In genomic region chr12:105832541-105832940, GRCm38 (mm10) we compare ENCODE assay signal across 20 mouse cellular contexts. TPM values are rescaled to one million over a fixed set of nuclear protein-coding genes. Genes with fewer than 3 reads are reported as not detected.
DNase-seq lines count a peak whose midpoint lies in the region; TF ChIP-seq lines count a peak whose summit lies in the region.
"Had no signal": no experiment of that assay in that cellular context is flagged by ENCODE, and none has a peak within 500 bp of the region (broad histone marks: within the 10 kb centered on the region; RNA-seq: fewer than 3 reads in every experiment).

No protein-coding gene starts in this region.

- intact Hi-C loops in left cerebral cortex, postnatal 36 days (cut with DNase I): no loop called here
- intact Hi-C loops in left cerebral cortex, postnatal 10 days (cut with DNase I): no loop called here

- H3K4me3 ChIP-seq in layer of hippocampus, adult 2 months: no peak overlapping the region
- no peak overlapping the region for H3K4me3 ChIP-seq in cortical plate, adult 2 months (ENCODE audit: insufficient read depth, low read length)
- H3K4me3 ChIP-seq: embryonic facial prominence, embryonic 12.5 days; forebrain, embryonic 15.5 days; heart, embryonic 10.5 days; hindbrain, embryonic 13.5 days had no signal

- DNase-seq in layer of hippocampus, adult 2 months (ENCODE audit: low spot score in 2 of 2): no peak
- no peak for DNase-seq in layer of hippocampus, adult 9-10 months (ENCODE audit: low spot score)
- peak; percentile 35 to 44 for DNase-seq in left cerebral cortex, postnatal 36 days (ENCODE audit: low spot score in 2 of 2)
- DNase-seq in left cerebral cortex, postnatal 10 days (ENCODE audit: extremely low spot score in 1 of 2, low spot score in 2 of 2): no peak
- peak; percentile 73 for DNase-seq in brain, adult 2 months (ENCODE audit: low read depth, low spot score)
- no peak for DNase-seq in ovary, postnatal 14 days (ENCODE audit: low spot score)
- DNase-seq: adrenal gland, adult 2 months; adrenal gland, postnatal 25 days; cerebellum, adult 2 months; cerebellum, postnatal 10 days; embryo, embryonic 11 days; gastrocnemius, postnatal 36 days; heart, adult 18-20 months; heart, postnatal 10 days had no signal

- peak overlapping the region; percentile 59 for H3K27ac ChIP-seq in layer of hippocampus, adult 2 months
- peak overlapping the region; percentile 3; the same call in 1 of the 2 replicates for H3K27ac ChIP-seq in cortical plate, adult 2 months (ENCODE audit: insufficient read depth, low read length)
- H3K27ac ChIP-seq: embryonic facial prominence, embryonic 12.5 days; forebrain, embryonic 15.5 days; heart, embryonic 10.5 days; hindbrain, embryonic 13.5 days; hindbrain, postnatal 0 days had no signal

- no peak for TF ChIP-seq POLR2A in cortical plate, adult 2 months (IDR thresholded peaks at IDR 0.05; ENCODE audit: extremely low read depth, insufficient read depth, low read length)

- H3K4me1 ChIP-seq in cortical plate, adult 2 months (ENCODE audit: control insufficient read depth, insufficient read depth, low read length): peaks cover 9% of the 10 kb centered on the region
- H3K4me1 ChIP-seq: embryonic facial prominence, embryonic 12.5 days; heart, embryonic 10.5 days had no signal

- no peak for TF ChIP-seq CTCF in layer of hippocampus, adult 2 months (conservative IDR thresholded peaks at IDR 0.05)
- no peak for TF ChIP-seq CTCF in cortical plate, adult 2 months (IDR thresholded peaks at IDR 0.05; ENCODE audit: extremely low read depth, insufficient read depth, low read length)

RNA-seq across cellular contexts. Expression of gene Papola, which starts 48.0 kb away (rescaled TPM):
- 100 to 1,000 TPM; 156 to 163 TPM for total RNA-seq in layer of hippocampus, adult 2 months (2021)
- 100 to 1,000 TPM; 122 to 164 TPM for total RNA-seq in left cerebral cortex, postnatal 36 days (2021)
- 100 to 1,000 TPM; 130 TPM for total RNA-seq in left cerebral cortex, postnatal 10 days (2021)
- polyA plus RNA-seq in cortical plate, adult 2 months (2012; rRNA removed): 95.7 and 105 TPM in 2 replicates

Comparison
In these comparisons a context has a peak if more than half of its experiments do, and no peak if none do; other contexts are left out.
1. DNase-seq: peak in left cerebral cortex, postnatal 36 days (2 of 2) and brain, adult 2 months (single experiment); none in layer of hippocampus, adult 2 months (0 of 2), layer of hippocampus, adult 9-10 months (single experiment), left cerebral cortex, postnatal 10 days (0 of 2) and ovary, postnatal 14 days (single experiment).